Mouse (Mus musculus): ENCODE measurements around the gene Olfr1231. TPM values are rescaled to one million over a fixed set of nuclear protein-coding genes. Genes with fewer than 3 reads are reported as not detected.

The Olfr1231 gene
- not detected in 2 replicates for total RNA-seq (2015; ENCODE audit: low replicate concordance)
- total RNA-seq (2017; ENCODE audit: low replicate concordance), result not detected in 2 replicates

DNA sequence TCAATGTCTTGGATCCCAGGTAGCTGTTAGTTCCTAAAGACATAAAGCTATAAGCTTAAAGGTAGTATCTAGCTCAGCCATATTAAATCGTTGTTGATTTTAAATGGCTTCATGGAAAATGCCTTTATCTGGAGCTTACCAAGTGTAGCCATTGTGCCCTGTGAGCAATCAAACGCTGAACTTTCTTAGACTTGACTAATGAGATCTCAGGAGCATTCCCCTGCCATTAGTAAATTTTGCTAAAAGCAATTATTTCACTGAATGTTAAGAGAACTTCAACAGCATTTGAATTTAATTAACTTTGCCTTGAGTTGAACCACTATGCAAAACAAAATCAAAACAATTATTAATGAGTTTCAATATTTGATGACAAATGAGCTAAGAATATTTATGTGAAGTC lies at the start of gene Olfr1231:
TSS of gene Olfr1231 (minus strand) at position 101 of the 400 bp plus-strand sequence.
- no peak for ATAC-seq (replicated peaks; ENCODE audit: low FRiP score, poor library complexity, severe bottlenecking)

DNA sequence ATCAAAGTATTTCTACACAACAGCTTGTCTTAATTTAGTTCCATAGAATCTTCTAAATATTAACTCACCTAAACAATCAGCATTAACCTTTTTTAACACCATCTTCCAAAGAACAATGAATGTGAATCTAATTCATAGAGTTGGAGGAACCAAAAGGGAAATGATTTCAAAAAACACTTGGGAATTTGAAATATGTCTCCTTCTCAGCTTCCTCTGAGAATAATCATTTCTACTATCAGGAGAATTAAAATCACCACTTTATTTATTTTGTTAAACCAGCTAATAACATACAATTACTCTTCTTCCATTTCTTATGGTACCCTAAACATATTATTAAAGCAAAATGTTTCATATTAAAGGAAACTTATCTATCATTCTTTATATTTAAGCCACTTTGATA lies 35.4 kb upstream of the Olfr1231 start, which contains the start of gene Olfr1233:
TSS of gene Olfr1233 (minus strand) at position 101 of the 400 bp plus-strand sequence.
- no peak for ATAC-seq (replicated peaks; ENCODE audit: low FRiP score, poor library complexity, severe bottlenecking)

DNA sequence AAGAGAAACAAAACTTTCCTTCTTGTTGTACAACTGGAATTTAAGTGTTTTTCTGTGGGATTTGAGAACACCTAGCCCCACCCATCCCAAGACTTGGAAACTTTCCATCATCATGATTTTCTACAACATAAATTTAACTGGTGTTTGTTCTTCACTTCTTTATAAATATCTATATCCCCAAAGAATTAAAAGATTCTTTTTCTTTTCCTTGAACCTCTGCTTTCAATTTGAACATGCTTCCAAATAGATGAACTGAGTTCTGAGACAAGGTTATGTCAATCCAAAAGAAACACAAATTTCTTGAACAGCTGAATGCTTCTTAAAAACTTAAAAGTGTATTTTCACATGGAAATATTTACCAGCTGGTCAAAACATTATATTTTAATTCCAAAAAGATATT lies 22.7 kb upstream of the Olfr1231 start, which contains the start of gene Olfr1232:
TSS of gene Olfr1232 (minus strand) at position 101 of the 400 bp plus-strand sequence.
- ATAC-seq (replicated peaks; ENCODE audit: low FRiP score, poor library complexity, severe bottlenecking), result no peak

DNA sequence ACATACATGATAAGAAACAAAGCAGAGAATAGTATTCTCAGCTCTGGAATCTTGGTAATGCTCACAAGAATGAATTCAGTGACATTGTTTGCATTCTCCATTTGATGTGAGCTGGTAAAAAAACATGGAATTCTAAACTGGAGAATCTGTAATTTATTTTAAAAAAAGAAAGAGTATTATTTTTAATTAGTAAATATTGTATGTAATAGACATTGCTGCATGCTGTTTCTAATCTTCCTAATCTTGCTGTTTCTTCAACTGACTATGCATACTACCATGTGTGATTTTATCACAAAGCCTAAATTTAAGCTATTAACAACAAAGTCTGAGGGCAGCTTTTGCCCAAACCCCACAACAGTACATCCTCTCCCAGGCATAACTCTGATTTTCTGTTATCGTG lies 9.7 kb downstream of the Olfr1231 start, which contains the start of gene Olfr1230:
TSS of gene Olfr1230 (minus strand) at position 101 of the 400 bp plus-strand sequence.
- no peak for ATAC-seq (replicated peaks; ENCODE audit: low FRiP score, poor library complexity, severe bottlenecking)

DNA sequence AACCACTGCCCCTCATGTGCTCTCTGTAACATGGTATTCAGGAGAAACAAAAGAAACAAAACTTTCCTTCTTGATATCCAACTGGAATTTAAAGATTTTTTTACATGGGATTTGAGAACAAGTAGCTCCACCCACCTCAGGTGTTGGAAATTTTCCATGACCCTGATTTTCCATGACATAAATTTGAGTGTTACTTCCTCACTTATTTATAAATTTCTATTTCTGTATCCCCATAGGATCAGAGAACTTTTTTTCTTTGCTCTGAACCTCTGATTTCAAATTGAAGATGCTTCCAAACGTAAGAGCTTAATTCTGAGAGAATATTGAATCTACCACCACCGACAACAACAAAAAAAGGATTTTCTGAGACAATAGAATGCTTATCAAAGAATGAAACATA lies 19.0 kb downstream of the Olfr1231 start, which contains the start of gene Olfr1229:
TSS of gene Olfr1229 (minus strand) at position 101 of the 400 bp plus-strand sequence.
- no peak for ATAC-seq (replicated peaks; ENCODE audit: low FRiP score, poor library complexity, severe bottlenecking)

DNA sequence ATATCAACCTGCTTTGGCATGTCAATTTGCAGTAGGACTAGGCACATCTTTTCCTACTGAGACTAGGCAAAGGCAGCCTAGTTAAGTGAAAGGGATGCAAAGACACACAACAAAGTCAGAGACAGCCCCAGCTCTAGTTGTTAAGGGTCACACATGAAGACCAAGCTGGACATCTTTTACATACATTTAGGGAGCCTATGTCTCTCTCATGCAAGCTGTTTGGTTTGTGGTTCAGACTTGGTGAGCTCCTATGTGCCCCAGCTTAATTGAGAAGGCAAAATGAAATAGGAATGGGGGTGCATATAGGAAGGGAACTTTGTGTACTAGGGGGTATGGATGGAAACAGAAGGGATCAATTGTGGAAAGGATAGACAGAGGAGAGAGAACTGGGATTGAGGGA lies 52.9 kb downstream of the Olfr1231 start, which contains the start of gene Olfr1228:
TSS of gene Olfr1228 (minus strand) at position 101 of the 400 bp plus-strand sequence.
- ATAC-seq (replicated peaks; ENCODE audit: low FRiP score, poor library complexity, severe bottlenecking), result no peak

Other genes with a start within 250 kb of the Olfr1231 start
- not detected in 2 replicates for gene Olfr1218, start 245.9 kb downstream of the Olfr1231 start, total RNA-seq (2015; ENCODE audit: low replicate concordance)
- 0.14 TPM in 1 of 2 replicates, not detected in the other for gene Olfr1218, start 245.9 kb downstream of the Olfr1231 start, total RNA-seq (2017; ENCODE audit: low replicate concordance)
- gene Olfr1219, start 223.6 kb downstream of the Olfr1231 start, total RNA-seq (2015; ENCODE audit: low replicate concordance), result not detected in 2 replicates
- gene Olfr1219, start 223.6 kb downstream of the Olfr1231 start, total RNA-seq (2017; ENCODE audit: low replicate concordance), result 0.09 TPM in 1 of 2 replicates, not detected in the other
- gene Olfr1220, start 200.2 kb downstream of the Olfr1231 start, total RNA-seq (2015; ENCODE audit: low replicate concordance), result not detected in 2 replicates
- not detected in 2 replicates for gene Olfr1220, start 200.2 kb downstream of the Olfr1231 start, total RNA-seq (2017; ENCODE audit: low replicate concordance)
- gene Olfr1221, start 189.8 kb downstream of the Olfr1231 start, total RNA-seq (2015; ENCODE audit: low replicate concordance), result not detected in 2 replicates
- not detected in 2 replicates for gene Olfr1221, start 189.8 kb downstream of the Olfr1231 start, total RNA-seq (2017; ENCODE audit: low replicate concordance)
- gene Olfr1222, start 174.0 kb downstream of the Olfr1231 start, total RNA-seq (2015; ENCODE audit: low replicate concordance), result 0.21 TPM in 1 of 2 replicates, not detected in the other
- gene Olfr1222, start 174.0 kb downstream of the Olfr1231 start, total RNA-seq (2017; ENCODE audit: low replicate concordance), result not detected in 2 replicates
- gene Olfr1223, start 155.5 kb downstream of the Olfr1231 start, total RNA-seq (2015; ENCODE audit: low replicate concordance), result not detected in 2 replicates
- not detected in 2 replicates for gene Olfr1223, start 155.5 kb downstream of the Olfr1231 start, total RNA-seq (2017; ENCODE audit: low replicate concordance)
- gene Olfr1224-ps1, start 143.0 kb downstream of the Olfr1231 start, total RNA-seq (2015; ENCODE audit: low replicate concordance), result not detected in 2 replicates
- gene Olfr1224-ps1, start 143.0 kb downstream of the Olfr1231 start, total RNA-seq (2017; ENCODE audit: low replicate concordance), result not detected in 2 replicates
- gene Olfr1225, start 132.4 kb downstream of the Olfr1231 start, total RNA-seq (2015; ENCODE audit: low replicate concordance), result not detected in 2 replicates
- gene Olfr1225, start 132.4 kb downstream of the Olfr1231 start, total RNA-seq (2017; ENCODE audit: low replicate concordance), result not detected in 2 replicates
- gene Olfr1226, start 107.0 kb downstream of the Olfr1231 start, total RNA-seq (2015; ENCODE audit: low replicate concordance), result not detected in 2 replicates
- not detected in 2 replicates for gene Olfr1226, start 107.0 kb downstream of the Olfr1231 start, total RNA-seq (2017; ENCODE audit: low replicate concordance)
- not detected in 2 replicates for gene Olfr1228, start 53.0 kb downstream of the Olfr1231 start, total RNA-seq (2015; ENCODE audit: low replicate concordance)
- not detected in 2 replicates for gene Olfr1228, start 53.0 kb downstream of the Olfr1231 start, total RNA-seq (2017; ENCODE audit: low replicate concordance)
- not detected in 2 replicates for gene Olfr1229, start 19.1 kb downstream of the Olfr1231 start, total RNA-seq (2015; ENCODE audit: low replicate concordance)
- gene Olfr1229, start 19.1 kb downstream of the Olfr1231 start, total RNA-seq (2017; ENCODE audit: low replicate concordance), result not detected in 2 replicates
- not detected in 2 replicates for gene Olfr1230, start 9.8 kb downstream of the Olfr1231 start, total RNA-seq (2015; ENCODE audit: low replicate concordance)
- gene Olfr1230, start 9.8 kb downstream of the Olfr1231 start, total RNA-seq (2017; ENCODE audit: low replicate concordance), result not detected in 2 replicates
- gene Olfr1232, start 22.6 kb upstream of the Olfr1231 start, total RNA-seq (2015; ENCODE audit: low replicate concordance), result not detected in 2 replicates
- gene Olfr1232, start 22.6 kb upstream of the Olfr1231 start, total RNA-seq (2017; ENCODE audit: low replicate concordance), result not detected in 2 replicates
- gene Olfr1233, start 35.3 kb upstream of the Olfr1231 start, total RNA-seq (2015; ENCODE audit: low replicate concordance), result not detected in 2 replicates
- gene Olfr1233, start 35.3 kb upstream of the Olfr1231 start, total RNA-seq (2017; ENCODE audit: low replicate concordance), result not detected in 2 replicates
- not detected in 2 replicates for gene Olfr1234, start 57.8 kb upstream of the Olfr1231 start, total RNA-seq (2015; ENCODE audit: low replicate concordance)
- gene Olfr1234, start 57.8 kb upstream of the Olfr1231 start, total RNA-seq (2017; ENCODE audit: low replicate concordance), result not detected in 2 replicates
- not detected in 2 replicates for gene Olfr1238, start 102.6 kb upstream of the Olfr1231 start, total RNA-seq (2015; ENCODE audit: low replicate concordance)
- gene Olfr1238, start 102.6 kb upstream of the Olfr1231 start, total RNA-seq (2017; ENCODE audit: low replicate concordance), result not detected in 2 replicates
- not detected in 2 replicates for gene Olfr1239, start 113.3 kb upstream of the Olfr1231 start, total RNA-seq (2015; ENCODE audit: low replicate concordance)
- gene Olfr1239, start 113.3 kb upstream of the Olfr1231 start, total RNA-seq (2017; ENCODE audit: low replicate concordance), result not detected in 2 replicates
- not detected in 2 replicates for gene Olfr1240, start 135.9 kb upstream of the Olfr1231 start, total RNA-seq (2015; ENCODE audit: low replicate concordance)
- gene Olfr1240, start 135.9 kb upstream of the Olfr1231 start, total RNA-seq (2017; ENCODE audit: low replicate concordance), result not detected in 2 replicates
- gene Olfr1241, start 180.1 kb upstream of the Olfr1231 start, total RNA-seq (2015; ENCODE audit: low replicate concordance), result not detected in 2 replicates
- gene Olfr1241, start 180.1 kb upstream of the Olfr1231 start, total RNA-seq (2017; ENCODE audit: low replicate concordance), result not detected in 2 replicates
- gene Olfr1242, start 191.3 kb upstream of the Olfr1231 start, total RNA-seq (2015; ENCODE audit: low replicate concordance), result not detected in 2 replicates
- gene Olfr1242, start 191.3 kb upstream of the Olfr1231 start, total RNA-seq (2017; ENCODE audit: low replicate concordance), result not detected in 2 replicates
- not detected in 2 replicates for gene Olfr1243, start 224.4 kb upstream of the Olfr1231 start, total RNA-seq (2015; ENCODE audit: low replicate concordance)
- not detected in 2 replicates for gene Olfr1243, start 224.4 kb upstream of the Olfr1231 start, total RNA-seq (2017; ENCODE audit: low replicate concordance)